Mouse (Mus musculus) liver, embryonic 14.5 days (tissue): ENCODE data around the gene Atl2. TPM values are rescaled to one million over a fixed set of nuclear protein-coding genes. Genes with fewer than 3 reads are reported as not detected.

Experiments
- ATAC-seq: fragments of 200-750 bp; cut with Nextera tagmentation; 2 replicates; pipeline ENCODE4 v1.8.0; 2017; ENCODE audit warnings: moderate number of reproducible peaks, mild to moderate bottlenecking, moderate library complexity; ENCODE audit not compliant: insufficient read depth
- DNase-seq, 3 experiments: peaks; one replicate each; pipeline ENCODE4 v3.0.0-alpha.2; 2012 to 2013; ENCODE audit warnings: low read depth in 3 of 3, low spot score in 3 of 3
- H3K27ac ChIP-seq: fragments of 300-500 bp; sonication (generic); 2 replicates; pipeline ENCODE4 v1.5.1; 2014; ENCODE audit warnings: moderate library complexity, mild to moderate bottlenecking, control low read depth, inconsistent platforms
- H3K27me3 ChIP-seq: fragments of 300-500 bp; sonication (generic); 2 replicates; pipeline ENCODE4 v1.6.1; 2014; ENCODE audit warnings: mild to moderate bottlenecking, low read length, moderate library complexity; ENCODE audit not compliant: control insufficient read depth, insufficient read depth
- H3K36me3 ChIP-seq: fragments of 300-500 bp; sonication (generic); replicated peaks from 2 replicates; pipeline ENCODE4 v1.6.1; 2014; ENCODE audit warnings: low read depth; ENCODE audit not compliant: control insufficient read depth, insufficient read depth
- H3K4me1 ChIP-seq, 2 experiments: fragments of 200-500 bp in 1 of 2; fragments of 300-500 bp in 1 of 2; sonication (generic) in 1 of 2; replicated peaks; 2 replicates each; pipeline ENCODE4 v1.6.1; 2012 to 2014; ENCODE audit warnings: antibody characterized with exemption in 1 of 2, inconsistent platforms in 1 of 2, low read length in 1 of 2; ENCODE audit not compliant: control insufficient read depth in 2 of 2, insufficient read depth in 2 of 2
- H3K4me2 ChIP-seq: fragments of 300-500 bp; sonication (generic); 2 replicates; pipeline ENCODE4 v1.6.1; 2014; ENCODE audit warnings: low read depth, mild to moderate bottlenecking, control low read depth, moderate library complexity
- H3K4me3 ChIP-seq, 2 experiments: fragments of 200-500 bp in 1 of 2; fragments of 300-500 bp in 1 of 2; sonication (generic) in 1 of 2; 2 replicates each; pipeline ENCODE4 v1.5.1; 2012 to 2014; ENCODE audit warnings: low read depth in 2 of 2, low read length in 2 of 2, mild to moderate bottlenecking in 2 of 2, control low read depth in 1 of 2, inconsistent platforms in 1 of 2, moderate library complexity in 1 of 2; ENCODE audit not compliant: insufficient read depth in 1 of 2
- H3K9ac ChIP-seq: fragments of 300-500 bp; sonication (generic); replicated peaks from 2 replicates; pipeline ENCODE4 v1.6.1; 2014; ENCODE audit warnings: mild to moderate bottlenecking, control low read depth, moderate library complexity
- H3K9me3 ChIP-seq: fragments of 300-500 bp; sonication (generic); 2 replicates; pipeline ENCODE4 v1.6.1; 2016; ENCODE audit warnings: low read length, mixed read lengths; ENCODE audit not compliant: control insufficient read depth
- CTCF ChIP-seq: IDR thresholded peaks from 2 replicates; pipeline ENCODE4 v1.5.1; 2016; ENCODE audit warnings: antibody characterized with exemption, low read depth, control low read depth
- EP300 ChIP-seq: IDR thresholded peaks from 2 replicates; pipeline ENCODE4 v1.6.1; 2016; ENCODE audit warnings: antibody characterized with exemption, low read depth
- WGBS: fragments of 180-500 bp; shearing (Covaris S2); extraction: QIAGEN DNeasy Blood & Tissue Kit; methylation state at CpG from one replicate; pipeline ENCODE4 v1.1.7; 2014; ENCODE audit not compliant: insufficient replicate concordance; 5-methylcytosine and 5-hydroxymethylcytosine counted together
- polyA plus RNA-seq, 2 experiments: library from polyadenylated mRNA; depleted of rRNA in 1 of 2; stranded (reverse) in 1 of 2; unstranded in 1 of 2; fragments of >200 nt; fragmentation: Nextera tagmentation in 1 of 2; extraction: Ambion mirVana in 1 of 2; gene quantifications; 2 replicates each; pipeline versions ENCODE4 v1.2.1 to v1.2.3; 2012 to 2014

Atl2 gene
- polyA plus RNA-seq, 2 experiments: 19.4 to 26.4 TPM

DNA sequence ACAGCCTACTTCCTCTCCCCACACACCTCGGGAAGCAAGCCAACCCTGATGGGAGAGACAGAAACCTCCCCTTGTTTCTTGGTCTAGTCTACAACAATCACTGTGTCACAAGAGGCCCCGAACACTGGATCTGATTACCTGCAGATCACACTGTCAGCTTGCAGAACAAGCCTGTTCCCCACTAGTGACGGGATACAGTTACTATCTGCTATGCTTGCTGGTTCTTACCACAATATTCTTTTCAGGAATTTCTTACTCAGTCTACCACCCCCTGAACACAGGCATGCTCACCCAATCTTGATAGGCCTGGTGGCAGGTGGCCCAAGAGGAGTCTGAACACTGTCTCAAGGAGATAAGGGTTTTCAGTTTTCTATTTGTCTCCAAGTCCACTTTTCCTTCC is 15.8 kb upstream of the Atl2 start:
- H3K9me3 ChIP-seq: no peaks in the 10 kb centered on the region
- H3K9ac ChIP-seq: no peak overlapping the region
- ATAC-seq (peak; percentile 82), DNase-seq (no peak)
- H3K4me1 ChIP-seq: peaks cover 11 to 18% of the 10 kb centered on the region in 2 experiments
- 14% methylated on average over 3 of the region's 3 CpGs for WGBS
- H3K4me3 ChIP-seq: no peak overlapping the region
- peak; percentile 37; the same call in 1 of the 2 replicates for TF ChIP-seq EP300
- TF ChIP-seq CTCF: no peak
- no peak overlapping the region for H3K4me2 ChIP-seq
- no peaks in the 10 kb centered on the region for H3K36me3 ChIP-seq
- no peak overlapping the region for H3K27ac ChIP-seq
- H3K27me3 ChIP-seq: no peaks in the 10 kb centered on the region

DNA sequence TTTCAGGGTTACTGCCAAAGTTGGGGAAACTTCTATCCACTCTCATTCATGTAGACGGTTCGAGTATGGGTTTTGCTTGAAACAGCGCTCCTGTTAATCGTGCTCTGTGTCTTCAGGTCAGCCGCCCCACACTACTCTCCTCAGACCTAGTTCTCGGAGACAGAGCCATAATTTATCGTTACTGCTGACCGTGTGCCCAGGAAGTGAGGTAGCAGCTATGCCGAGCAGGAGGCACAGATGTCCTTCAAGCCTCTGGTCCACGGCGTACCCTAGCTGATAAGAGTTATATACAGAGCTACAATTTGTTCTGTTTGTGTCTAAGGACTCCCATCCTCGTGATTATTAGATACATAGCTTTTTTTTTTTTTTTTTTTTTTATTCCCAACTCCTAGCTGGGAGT is 13.6 kb upstream of the Atl2 start:
- Histone ChIP-seq H3K27me3 (no peaks in the 10 kb centered on the region), H3K4me3 (no peak overlapping the region), H3K4me1 (peaks cover 11 to 17% of the 10 kb centered on the region in 2 experiments), H3K4me2 (no peak overlapping the region), H3K9me3 (no peaks in the 10 kb centered on the region), H3K36me3 (no peaks in the 10 kb centered on the region), H3K27ac (no peak overlapping the region), H3K9ac (no peak overlapping the region)
- 57% methylated on average over 12 of the region's 12 CpGs for WGBS
- no peak for DNase-seq
- TF ChIP-seq CTCF (no peak), EP300 (no peak)
- ATAC-seq: no peak

DNA sequence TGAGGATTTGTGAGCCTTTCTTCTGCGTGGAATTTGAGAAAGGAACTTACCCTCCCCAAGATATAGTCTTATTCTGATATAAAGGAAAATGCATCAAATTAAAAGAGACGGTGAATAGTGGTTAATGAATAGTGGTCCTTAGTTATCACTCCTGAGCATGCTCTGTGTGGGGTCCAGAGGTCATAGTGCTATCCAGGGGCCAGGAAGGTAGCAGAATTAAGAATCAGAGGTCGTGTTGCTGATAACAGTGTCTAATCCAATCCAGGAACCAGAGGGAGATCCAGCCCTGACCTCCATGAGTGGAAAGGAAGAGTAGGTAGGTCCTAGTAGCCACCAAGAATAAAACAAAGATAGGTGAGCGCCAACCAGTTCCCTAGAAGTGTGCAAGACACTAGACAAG is 11.8 kb upstream of the Atl2 start:
- ATAC-seq: no peak

DNA sequence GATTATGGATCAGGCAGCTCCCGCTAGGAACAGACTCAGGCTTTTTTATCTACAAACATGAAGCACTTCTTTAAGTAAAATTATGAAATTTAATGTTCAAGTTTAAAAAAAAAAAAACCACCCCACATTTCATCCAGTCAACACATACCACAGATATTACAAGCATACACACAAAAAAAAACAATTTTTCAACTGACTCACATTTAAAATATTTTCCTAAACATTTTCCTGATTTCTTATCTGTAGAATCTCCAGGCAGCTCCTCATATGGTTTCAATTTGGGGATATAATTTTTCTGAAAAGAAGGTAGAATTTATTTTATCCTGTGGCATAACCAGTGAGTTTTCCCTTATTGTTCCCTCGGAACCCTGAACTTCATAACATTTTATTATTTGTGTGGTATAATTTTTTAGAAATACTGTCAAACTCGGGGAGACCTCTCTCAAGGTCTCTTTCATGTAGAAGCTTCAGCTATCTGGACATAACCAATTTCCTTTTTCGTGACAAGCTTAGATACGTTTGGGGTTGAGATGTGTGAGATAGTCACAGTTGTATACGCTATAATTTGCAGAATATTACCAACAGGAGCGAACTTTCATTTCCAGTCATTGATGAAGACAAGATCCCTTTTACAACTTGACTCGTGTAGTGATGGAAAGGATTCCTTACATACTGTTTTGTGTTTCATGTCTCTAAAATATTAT is 11.0 kb upstream of the Atl2 start:
- H3K36me3 ChIP-seq: no peaks in the 10 kb centered on the region
- TF ChIP-seq EP300 (no peak), CTCF (no peak)
- no peak overlapping the region for H3K4me3 ChIP-seq
- H3K4me2 ChIP-seq: no peak overlapping the region
- WGBS: 45% methylated on average over 8 of the region's 8 CpGs
- no peaks in the 10 kb centered on the region for H3K27me3 ChIP-seq
- ATAC-seq (no peak), DNase-seq (no peak)
- no peak overlapping the region for H3K9ac ChIP-seq
- H3K9me3 ChIP-seq: no peaks in the 10 kb centered on the region
- H3K4me1 ChIP-seq: peaks cover 7 to 9% of the 10 kb centered on the region in 2 experiments
- H3K27ac ChIP-seq: no peak overlapping the region

More for the DNA sequence above, 11.8 kb upstream of the Atl2 start:
- Histone ChIP-seq H3K36me3 (no peaks in the 10 kb centered on the region), H3K4me2 (no peak overlapping the region), H3K4me1 (peaks cover 11 to 16% of the 10 kb centered on the region in 2 experiments), H3K4me3 (no peak overlapping the region), H3K9me3 (no peaks in the 10 kb centered on the region), H3K9ac (no peak overlapping the region), H3K27ac (no peak overlapping the region), H3K27me3 (no peaks in the 10 kb centered on the region)
- TF ChIP-seq EP300: no peak
- TF ChIP-seq CTCF: no peak
- 56% methylated on average over 4 of the region's 4 CpGs for WGBS
- no peak for DNase-seq

DNA sequence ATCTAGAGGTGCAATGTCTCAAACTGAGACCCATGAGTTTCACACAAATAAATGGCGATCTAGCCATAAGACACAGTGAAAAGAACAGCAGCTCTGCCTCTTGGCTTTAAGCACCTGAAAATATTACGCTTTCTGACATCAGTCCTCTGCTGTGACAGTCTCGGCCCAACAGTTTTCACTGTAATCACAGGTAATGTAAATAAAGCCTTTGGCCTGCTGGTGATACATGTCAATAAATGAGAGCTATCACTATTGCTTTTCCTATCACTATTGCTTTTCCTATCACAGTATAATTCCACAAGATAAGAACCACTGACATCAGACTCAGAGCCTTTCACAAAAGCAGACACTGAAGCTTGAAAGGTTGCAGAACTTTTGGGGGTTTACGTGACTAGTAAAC is 8.7 kb upstream of the Atl2 start:
- Histone ChIP-seq H3K4me1 (no peaks in the 10 kb centered on the region), H3K4me3 (no peak overlapping the region), H3K36me3 (no peaks in the 10 kb centered on the region), H3K4me2 (no peak overlapping the region), H3K27ac (no peak overlapping the region), H3K27me3 (no peaks in the 10 kb centered on the region), H3K9ac (no peak overlapping the region), H3K9me3 (no peaks in the 10 kb centered on the region)
- TF ChIP-seq EP300: no peak
- no peak for TF ChIP-seq CTCF
- no peak for DNase-seq
- no peak for ATAC-seq
- WGBS: 71% methylated on average over 4 of the region's 4 CpGs
